Comparison of ENCODE assay signal across 15 mouse cellular contexts in the genomic region with DNA sequence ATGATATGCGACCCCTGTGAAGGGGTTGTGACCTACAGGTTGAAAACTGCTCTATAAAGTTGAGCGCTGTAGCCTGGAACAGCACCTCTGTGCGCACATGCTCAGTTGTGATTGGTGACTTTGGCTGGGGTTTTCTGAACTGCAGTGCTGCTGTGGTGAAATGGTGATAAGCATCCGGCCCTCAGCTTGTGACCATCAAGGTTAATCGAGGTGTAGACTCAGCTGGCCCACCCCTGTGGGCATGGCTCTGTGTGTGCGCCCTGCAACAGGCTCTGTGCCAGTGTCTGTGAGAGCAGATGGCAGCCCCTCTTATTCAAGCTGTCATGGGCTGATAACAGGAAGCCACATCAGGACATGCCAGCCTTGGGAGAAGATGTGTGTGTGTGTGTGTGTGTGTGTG. TPM values are rescaled to one million over a fixed set of nuclear protein-coding genes. Genes with fewer than 3 reads are reported as not detected.
DNase-seq lines count a peak whose midpoint lies in the region; ATAC-seq and TF ChIP-seq lines count a peak whose summit lies in the region.
"Had no signal": no experiment of that assay in that cellular context is flagged by ENCODE, and none has a peak within 500 bp of the region (broad histone marks: within the 10 kb centered on the region; RNA-seq: fewer than 3 reads in every experiment).

No protein-coding gene starts in this region.

- H3K9ac ChIP-seq in hindbrain, postnatal 0 days (replicated peaks; ENCODE audit: low read length), result no peak overlapping the region
- H3K9ac ChIP-seq in hindbrain, embryonic 12.5 days, result no peak overlapping the region
- H3K9ac ChIP-seq: neural tube, embryonic 12.5 days had no signal

- no peak overlapping the region for H3K27ac ChIP-seq in hindbrain, postnatal 0 days
- H3K27ac ChIP-seq in hindbrain, embryonic 12.5 days, result no peak overlapping the region
- H3K27ac ChIP-seq in bone marrow, adult 2 months (ENCODE audit: control insufficient read depth, insufficient read depth, low read depth, low read length, poor library complexity), result peak overlapping the region; percentile 85
- H3K27ac ChIP-seq: macrophage; neural tube, embryonic 12.5 days had no signal

- peak; percentile 53 for DNase-seq in hindbrain, postnatal 0 days (ENCODE audit: low spot score)
- DNase-seq in lung, postnatal 14 days, result no peak
- DNase-seq in gastrocnemius, postnatal 4 days (ENCODE audit: low spot score in 2 of 2), result no peak
- DNase-seq: cerebellum, adult 9-10 months; kidney, adult 11 months; thymus, postnatal 4 days had no signal

- H3K9me3 ChIP-seq in hindbrain, postnatal 0 days (ENCODE audit: low read length), result no peaks in the 10 kb centered on the region
- no peaks in the 10 kb centered on the region for H3K9me3 ChIP-seq in hindbrain, embryonic 12.5 days (replicated peaks)
- H3K9me3 ChIP-seq: neural tube, embryonic 12.5 days had no signal

- H3K4me1 ChIP-seq in hindbrain, postnatal 0 days (ENCODE audit: insufficient read depth, low read length), result no peaks in the 10 kb centered on the region
- no peaks in the 10 kb centered on the region for H3K4me1 ChIP-seq in hindbrain, embryonic 12.5 days
- H3K4me1 ChIP-seq in bone marrow, adult 2 months (ENCODE audit: control insufficient read depth, insufficient read depth, low read length), result peaks cover 3% of the 10 kb centered on the region; the same call in 1 of the 2 replicates
- H3K4me1 ChIP-seq: neural tube, embryonic 12.5 days had no signal

- no peaks in the 10 kb centered on the region for H3K27me3 ChIP-seq in hindbrain, postnatal 0 days (ENCODE audit: insufficient read depth, low read length)
- no peaks in the 10 kb centered on the region for H3K27me3 ChIP-seq in hindbrain, embryonic 12.5 days
- H3K27me3 ChIP-seq: neural tube, embryonic 12.5 days had no signal

- no peak overlapping the region for H3K4me3 ChIP-seq in hindbrain, postnatal 0 days (ENCODE audit: low read length)
- H3K4me3 ChIP-seq in hindbrain, embryonic 12.5 days, result no peak overlapping the region
- H3K4me3 ChIP-seq in bone marrow, adult 2 months (replicated peaks; ENCODE audit: control insufficient read depth, low read depth, low read length), result no peak overlapping the region
- H3K4me3 ChIP-seq: neural tube, embryonic 12.5 days had no signal

- WGBS in hindbrain, postnatal 0 days, result 74% methylated on average over 6 of the region's 6 CpGs
- 91% methylated on average over 6 of the region's 6 CpGs for WGBS in hindbrain, embryonic 12.5 days
- 63% methylated on average over 6 of the region's 6 CpGs for WGBS in bone marrow, adult 2 months

- no peak overlapping the region for H3K4me2 ChIP-seq in hindbrain, postnatal 0 days (ENCODE audit: low read depth, low read length)
- H3K4me2 ChIP-seq in hindbrain, embryonic 12.5 days (replicated peaks), result no peak overlapping the region
- H3K4me2 ChIP-seq: heart, embryonic 11.5 days; neural tube, embryonic 12.5 days had no signal

- no peak for TF ChIP-seq CTCF in hindbrain, postnatal 0 days (IDR thresholded peaks at IDR 0.05; ENCODE audit: low read depth)
- no peak for TF ChIP-seq CTCF in bone marrow, adult 2 months (IDR thresholded peaks at IDR 0.05; ENCODE audit: control insufficient read depth, insufficient read depth, low read length)

- peak; percentile 35; the same call in 1 of the 2 replicates for TF ChIP-seq POLR2A in bone marrow, adult 2 months (IDR thresholded peaks at IDR 0.05; ENCODE audit: borderline replicate concordance, control insufficient read depth, low read depth, low read length)

- peak; percentile 45; the same call in 1 of the 2 replicates for ATAC-seq in hindbrain, postnatal 0 days
- ATAC-seq in hindbrain, embryonic 12.5 days (ENCODE audit: low FRiP score), result no peak
- ATAC-seq in erythroid progenitor cell, adult 5-6 weeks (replicated peaks; ENCODE audit: low FRiP score, poor library complexity, severe bottlenecking), result peak; percentile 84
- peak; percentile 56 for ATAC-seq in megakaryocyte, adult 5-6 weeks (ENCODE audit: poor library complexity, severe bottlenecking)
- no peak for ATAC-seq in inflammation-experienced regulatory T-cells, adult 6 months

- H3K36me3 ChIP-seq in hindbrain, postnatal 0 days (ENCODE audit: insufficient read depth, low read length), result peaks cover 35% of the 10 kb centered on the region
- H3K36me3 ChIP-seq in hindbrain, embryonic 12.5 days, result peaks cover 40% of the 10 kb centered on the region

RNA-seq across cellular contexts. Expression of a gene that starts 6.8 kb away (rescaled TPM):
- total RNA-seq in hindbrain, postnatal 0 days (2014; rRNA removed), result 0.52 TPM in 1 of 2 replicates, not detected in the other
- polyA plus RNA-seq in hindbrain, postnatal 0 days (2015; fragmentation: Nextera tagmentation; extraction: Ambion mirVana), result 0.18 and 0.29 TPM in 2 replicates
- 0.23 and 0.36 TPM in 2 replicates for polyA plus RNA-seq in hindbrain, embryonic 12.5 days (2016; fragmentation: Nextera tagmentation; extraction: Ambion mirVana)
- polyA plus RNA-seq in bone marrow, adult 2 months (2011; ENCODE audit: insufficient read depth, insufficient read length, low replicate concordance, missing spikeins), result not detected in 2 replicates
- 0.84 TPM in 1 of 2 replicates, not detected in the other for total RNA-seq in erythroid progenitor cell, adult 5-6 weeks (2015; ENCODE audit: low replicate concordance)
- not detected in 2 replicates for total RNA-seq in erythroid progenitor cell, adult 5-6 weeks (2017; ENCODE audit: low replicate concordance)
- total RNA-seq in megakaryocyte, adult 5-6 weeks (2015), result not detected in 2 replicates
- total RNA-seq in megakaryocyte, adult 5-6 weeks (2017), result not detected in 2 replicates
- total RNA-seq in gastrocnemius, postnatal 4 days (2021), result 1 to 10 TPM; 3.1 to 6.4 TPM
- polyA plus RNA-seq in inflammation-experienced regulatory T-cells, adult 6 months (2017; shearing (Covaris generic)), result not detected
- polyA plus RNA-seq: forebrain, embryonic 11.5 days; heart, embryonic 11.5 days; macrophage had no signal

RNA-seq across cellular contexts. Expression of a gene that starts 8.8 kb away (rescaled TPM):
- 16.6 and 25.7 TPM in 2 replicates for total RNA-seq in hindbrain, postnatal 0 days (2014; rRNA removed)
- polyA plus RNA-seq in hindbrain, postnatal 0 days (2015; fragmentation: Nextera tagmentation; extraction: Ambion mirVana), result 20.2 and 22.2 TPM in 2 replicates
- 18.6 and 20.9 TPM in 2 replicates for polyA plus RNA-seq in hindbrain, embryonic 12.5 days (2016; fragmentation: Nextera tagmentation; extraction: Ambion mirVana)
- 51.5 and 67.1 TPM in 2 replicates for polyA plus RNA-seq in bone marrow, adult 2 months (2011; ENCODE audit: insufficient read depth, insufficient read length, low replicate concordance, missing spikeins)
- 50.5 and 87.6 TPM in 2 replicates for total RNA-seq in erythroid progenitor cell, adult 5-6 weeks (2015; ENCODE audit: low replicate concordance)
- total RNA-seq in erythroid progenitor cell, adult 5-6 weeks (2017; ENCODE audit: low replicate concordance), result 73.2 and 83.4 TPM in 2 replicates
- total RNA-seq in megakaryocyte, adult 5-6 weeks (2015), result 3.7 and 4.0 TPM in 2 replicates
- 8.4 and 13.0 TPM in 2 replicates for total RNA-seq in megakaryocyte, adult 5-6 weeks (2017)
- total RNA-seq in gastrocnemius, postnatal 4 days (2021), result 10 to 100 TPM; 26.4 to 29.0 TPM
- polyA plus RNA-seq in inflammation-experienced regulatory T-cells, adult 6 months (2017; shearing (Covaris generic)), result 1 to 10 TPM; 1.4 to 2.3 (median 2.0) TPM

RNA-seq across cellular contexts. Expression of a gene that starts 19.0 kb away (rescaled TPM):
- total RNA-seq in hindbrain, postnatal 0 days (2014; rRNA removed), result 64.8 and 93.5 TPM in 2 replicates
- 82.4 and 84.2 TPM in 2 replicates for polyA plus RNA-seq in hindbrain, postnatal 0 days (2015; fragmentation: Nextera tagmentation; extraction: Ambion mirVana)
- 32.3 and 32.4 TPM in 2 replicates for polyA plus RNA-seq in hindbrain, embryonic 12.5 days (2016; fragmentation: Nextera tagmentation; extraction: Ambion mirVana)
- polyA plus RNA-seq in bone marrow, adult 2 months (2011; ENCODE audit: insufficient read depth, insufficient read length, low replicate concordance, missing spikeins), result 92.4 and 146 TPM in 2 replicates
- 350 and 357 TPM in 2 replicates for total RNA-seq in erythroid progenitor cell, adult 5-6 weeks (2015; ENCODE audit: low replicate concordance)
- total RNA-seq in erythroid progenitor cell, adult 5-6 weeks (2017; ENCODE audit: low replicate concordance), result 157 and 279 TPM in 2 replicates
- 29.5 and 46.1 TPM in 2 replicates for total RNA-seq in megakaryocyte, adult 5-6 weeks (2015)
- total RNA-seq in megakaryocyte, adult 5-6 weeks (2017), result 22.8 and 25.0 TPM in 2 replicates
- total RNA-seq in gastrocnemius, postnatal 4 days (2021), result 10 to 100 TPM; 65.5 to 68.8 TPM
- 10 to 100 TPM; 24.3 to 30.5 (median 25.2) TPM for polyA plus RNA-seq in inflammation-experienced regulatory T-cells, adult 6 months (2017; shearing (Covaris generic))

RNA-seq across cellular contexts. Expression of a gene that starts 27.2 kb away (rescaled TPM):
- total RNA-seq in hindbrain, postnatal 0 days (2014; rRNA removed), result 35.7 and 52.7 TPM in 2 replicates
- polyA plus RNA-seq in hindbrain, postnatal 0 days (2015; fragmentation: Nextera tagmentation; extraction: Ambion mirVana), result 63.5 and 65.0 TPM in 2 replicates
- polyA plus RNA-seq in hindbrain, embryonic 12.5 days (2016; fragmentation: Nextera tagmentation; extraction: Ambion mirVana), result 62.3 and 63.5 TPM in 2 replicates
- polyA plus RNA-seq in bone marrow, adult 2 months (2011; ENCODE audit: insufficient read depth, insufficient read length, low replicate concordance, missing spikeins), result 34.2 and 45.6 TPM in 2 replicates
- total RNA-seq in erythroid progenitor cell, adult 5-6 weeks (2015; ENCODE audit: low replicate concordance), result 31.9 and 50.8 TPM in 2 replicates
- 35.0 and 44.1 TPM in 2 replicates for total RNA-seq in erythroid progenitor cell, adult 5-6 weeks (2017; ENCODE audit: low replicate concordance)
- 74.4 and 76.3 TPM in 2 replicates for total RNA-seq in megakaryocyte, adult 5-6 weeks (2015)
- total RNA-seq in megakaryocyte, adult 5-6 weeks (2017), result 39.8 and 43.2 TPM in 2 replicates
- total RNA-seq in gastrocnemius, postnatal 4 days (2021), result 10 to 100 TPM; 19.2 to 21.4 TPM
- polyA plus RNA-seq in inflammation-experienced regulatory T-cells, adult 6 months (2017; shearing (Covaris generic)), result 100 to 1,000 TPM in 1 of 3 experiments, 10 to 100 TPM in 2; 75.5 to 104 (median 88.6) TPM

RNA-seq across cellular contexts. Expression of a gene that starts 27.5 kb away (rescaled TPM):
- 122 and 135 TPM in 2 replicates for total RNA-seq in hindbrain, postnatal 0 days (2014; rRNA removed)
- polyA plus RNA-seq in hindbrain, postnatal 0 days (2015; fragmentation: Nextera tagmentation; extraction: Ambion mirVana), result 90.6 and 94.9 TPM in 2 replicates
- polyA plus RNA-seq in hindbrain, embryonic 12.5 days (2016; fragmentation: Nextera tagmentation; extraction: Ambion mirVana), result 51.5 and 54.8 TPM in 2 replicates
- polyA plus RNA-seq in bone marrow, adult 2 months (2011; ENCODE audit: insufficient read depth, insufficient read length, low replicate concordance, missing spikeins), result 37.8 and 47.2 TPM in 2 replicates
- total RNA-seq in erythroid progenitor cell, adult 5-6 weeks (2015; ENCODE audit: low replicate concordance), result 84.0 and 90.5 TPM in 2 replicates
- total RNA-seq in erythroid progenitor cell, adult 5-6 weeks (2017; ENCODE audit: low replicate concordance), result 47.5 and 65.7 TPM in 2 replicates
- 17.1 and 19.8 TPM in 2 replicates for total RNA-seq in megakaryocyte, adult 5-6 weeks (2015)
- 11.1 and 11.9 TPM in 2 replicates for total RNA-seq in megakaryocyte, adult 5-6 weeks (2017)
- 10 to 100 TPM; 29.0 to 32.3 TPM for total RNA-seq in gastrocnemius, postnatal 4 days (2021)
- polyA plus RNA-seq in inflammation-experienced regulatory T-cells, adult 6 months (2017; shearing (Covaris generic)), result 10 to 100 TPM; 48.5 to 53.2 (median 49.1) TPM

Comparison
In these comparisons a context has a peak if more than half of its experiments do, and no peak if none do; other contexts are left out.
1. ATAC-seq: peak in hindbrain, postnatal 0 days (single experiment), erythroid progenitor cell, adult 5-6 weeks (single experiment) and megakaryocyte, adult 5-6 weeks (single experiment); none in hindbrain, embryonic 12.5 days (single experiment) and inflammation-experienced regulatory T-cells, adult 6 months (single experiment).